Mouse (Mus musculus) heart, postnatal 10 days (tissue): ENCODE data around the gene Ccl6. TPM values are rescaled to one million over a fixed set of nuclear protein-coding genes. Genes with fewer than 3 reads are reported as not detected.
A peak's percentile ranks its signal among the peaks of the same experiment; 100 is the strongest.
"Not testable (repeated sequence)": the region's sequence is repeated elsewhere in the genome, so short reads cannot be mapped to it uniquely, and the experiment has no call there.

Experiments used
- DNase-seq, 2 experiments: peaks; one replicate each; pipeline ENCODE4 v3.0.0; 2021
- intact Hi-C: fragments of 180-260 bp; cut with DNase I; formaldehyde crosslinking; loops from one replicate; pipeline ENCODE4 v1.15.1; 2025
- total RNA-seq, 2 experiments: library from RNA; stranded (reverse); gene quantifications; 2 replicates each; pipeline ENCODE4 v1.2.3; 2021

The Ccl6 gene
- total RNA-seq, 2 experiments from 2014 or later: 3.0 to 4.5 TPM

GRCm38 (mm10) chr11:83563754-83564153 is 29.1 kb downstream of the Ccl6 start:
- intact Hi-C loops: no loop called here
- DNase-seq: peak; percentile 55 to 68

DNA sequence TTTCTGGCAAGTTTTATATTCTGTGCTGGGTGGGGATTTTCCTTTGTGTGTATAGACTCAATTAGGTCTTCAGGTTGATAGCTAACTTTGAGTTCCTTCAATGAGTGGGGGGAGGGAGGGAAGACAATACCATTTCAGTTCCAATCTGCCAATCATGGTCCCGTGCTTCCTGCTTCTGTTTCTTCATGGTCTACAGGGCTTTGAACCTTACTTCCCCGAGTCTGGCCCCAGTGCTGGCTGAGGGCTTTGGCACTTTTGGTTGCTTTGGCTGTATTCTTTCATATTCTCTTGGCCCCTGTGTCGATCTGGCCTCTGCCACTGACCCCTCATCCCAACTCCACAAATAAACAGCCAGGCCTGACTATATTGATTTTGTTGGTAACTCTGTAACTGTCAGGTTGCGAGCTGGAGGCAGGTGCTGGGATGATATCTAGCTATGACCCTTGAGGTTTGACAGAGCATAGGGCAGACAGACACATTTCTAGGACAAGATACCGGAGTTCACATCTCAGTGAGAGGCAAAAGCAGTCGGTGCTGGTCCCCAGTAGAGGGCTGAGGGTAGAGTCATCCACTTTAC is 30.5 kb downstream of the Ccl6 start:
- intact Hi-C loops: no loop called here

GRCm38 (mm10) chr11:83560405-83560804 is 32.5 kb downstream of the Ccl6 start:
- no peak for DNase-seq
- intact Hi-C loops: no loop called here

More for the DNA sequence above, 30.5 kb downstream of the Ccl6 start:
- no peak for DNase-seq

DNA sequence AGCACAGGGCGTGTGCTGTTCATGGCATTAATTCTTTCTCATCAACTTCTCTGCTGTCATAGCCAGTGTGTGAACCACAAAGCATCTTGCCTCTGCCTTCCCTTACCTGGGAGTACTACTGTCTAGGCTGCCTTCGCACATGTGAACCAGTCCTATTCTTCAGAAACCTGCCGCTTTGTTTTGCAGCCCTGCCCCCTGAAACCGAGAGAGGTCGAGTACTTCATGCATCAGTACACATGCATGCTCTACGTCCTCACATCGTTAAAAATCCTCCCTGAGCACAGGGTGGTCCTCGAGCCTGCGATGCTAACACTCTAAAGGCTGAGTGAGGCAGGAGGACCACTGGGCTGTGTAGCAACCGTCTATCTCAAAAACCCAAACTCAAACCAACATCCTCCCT is 35.8 kb downstream of the Ccl6 start:
- intact Hi-C loops: loop anchor here (2.0 kb wide), 1 partner anchor 76 kb away; no protein-coding TSS in a partner anchor

DNA sequence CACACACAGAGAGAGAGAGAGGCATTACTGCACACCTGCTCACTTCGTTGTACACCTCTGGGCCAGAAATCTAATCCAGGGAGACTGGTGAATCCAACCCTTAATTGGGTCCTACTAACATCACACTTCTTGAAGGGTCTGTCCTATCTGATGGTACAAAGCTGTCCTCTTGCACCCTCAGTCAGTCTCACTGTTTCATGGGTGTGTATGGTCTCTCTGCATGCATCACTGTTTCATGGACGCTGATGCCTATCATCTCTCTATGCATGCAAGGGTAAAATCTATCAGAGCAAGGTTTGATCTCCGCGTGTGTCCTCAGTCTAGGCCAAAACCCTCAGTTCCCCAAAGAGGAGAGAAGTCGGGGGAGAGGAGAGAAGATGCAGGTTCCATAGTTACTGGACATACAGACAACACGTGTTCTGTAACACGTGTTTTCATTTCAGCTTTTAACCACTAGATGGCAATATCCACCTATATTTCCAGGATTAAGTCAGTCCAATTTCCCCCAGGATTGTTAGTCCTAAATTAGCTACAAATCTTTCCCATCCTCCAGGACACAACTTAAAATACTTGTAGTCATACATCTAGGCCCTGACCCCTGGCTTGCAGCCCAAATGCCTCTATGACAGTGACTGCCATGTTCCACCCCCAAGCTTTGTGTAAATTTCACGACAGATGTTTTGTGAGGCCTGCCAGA is 36.7 kb downstream of the Ccl6 start:
- intact Hi-C loops: loop anchor here (1.0 to 2.0 kb wide), 2 partner anchors 77 to 183 kb away; no protein-coding TSS in a partner anchor
- peak; percentile 69 to 71 for DNase-seq

More for the DNA sequence above, 35.8 kb downstream of the Ccl6 start:
- DNase-seq: no peak

GRCm38 (mm10) chr11:83551668-83552067 is 41.2 kb downstream of the Ccl6 start:
- intact Hi-C loops: no loop called here
- DNase-seq: no peak

DNA sequence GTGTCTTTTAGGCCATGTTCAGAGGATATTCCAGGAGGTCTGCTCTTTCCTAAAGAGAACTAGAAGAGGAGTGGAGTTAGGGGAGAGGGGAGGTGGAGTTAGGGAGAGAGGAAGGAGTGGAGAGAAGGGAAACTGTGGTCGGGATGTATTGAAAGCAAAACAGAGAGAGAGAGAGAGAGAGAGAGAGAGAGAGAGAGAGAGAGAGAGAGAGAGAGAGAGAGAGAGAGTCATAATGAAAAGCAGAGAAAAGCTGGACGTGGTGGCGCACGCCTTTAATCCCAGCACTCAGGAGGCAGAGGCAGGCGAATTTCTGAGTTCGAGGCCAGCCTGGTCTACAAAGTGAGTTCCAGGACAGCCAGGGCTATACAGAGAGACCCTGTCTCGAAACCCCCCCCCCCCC is 41.9 kb downstream of the Ccl6 start:
- DNase-seq, intact Hi-C loops: not testable (repeated sequence)

DNA sequence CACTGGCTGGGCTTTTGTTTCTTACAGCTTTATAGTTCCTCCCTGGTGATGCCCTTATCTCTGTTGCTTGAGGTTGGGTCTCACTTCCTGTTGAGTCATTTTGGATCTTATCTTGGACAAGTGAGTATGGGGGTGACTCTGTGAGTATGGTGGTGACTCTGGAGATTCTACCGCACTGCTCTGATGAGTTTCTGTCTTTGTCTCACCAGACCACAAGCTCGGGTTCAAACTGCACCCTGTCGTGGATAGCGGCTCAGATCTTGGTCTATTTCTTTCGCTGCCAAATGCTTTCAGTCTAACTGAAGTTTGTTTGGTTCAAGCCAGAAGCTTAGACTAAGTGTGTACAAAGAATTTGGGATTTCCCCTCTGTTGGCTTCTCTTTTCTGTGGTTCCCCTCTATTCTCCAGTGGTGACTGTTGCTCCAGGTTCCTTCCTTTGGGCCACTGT is 42.7 kb downstream of the Ccl6 start:
- no peak for DNase-seq
- intact Hi-C loops: no loop called here

DNA sequence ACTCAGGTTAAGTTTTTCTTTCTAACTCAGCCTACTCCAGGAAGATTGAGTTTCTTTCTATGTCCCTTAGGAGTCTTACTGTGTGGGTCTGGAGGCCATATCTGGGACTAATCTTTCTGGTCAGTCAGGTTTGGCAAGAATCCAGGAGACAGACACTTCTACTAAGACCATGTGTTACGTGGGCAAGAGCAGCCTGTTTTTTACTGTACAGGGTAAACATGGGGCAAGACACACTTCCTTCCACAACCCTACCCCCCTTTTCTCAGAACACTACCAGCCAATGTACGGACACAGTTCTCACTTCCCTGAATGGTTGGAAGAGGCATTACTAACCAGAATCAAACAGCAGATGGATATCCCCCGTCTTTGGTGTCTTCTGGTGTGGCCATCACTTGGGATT is 48.7 kb downstream of the Ccl6 start:
- DNase-seq: no peak
- intact Hi-C loops: no loop called here

DNA sequence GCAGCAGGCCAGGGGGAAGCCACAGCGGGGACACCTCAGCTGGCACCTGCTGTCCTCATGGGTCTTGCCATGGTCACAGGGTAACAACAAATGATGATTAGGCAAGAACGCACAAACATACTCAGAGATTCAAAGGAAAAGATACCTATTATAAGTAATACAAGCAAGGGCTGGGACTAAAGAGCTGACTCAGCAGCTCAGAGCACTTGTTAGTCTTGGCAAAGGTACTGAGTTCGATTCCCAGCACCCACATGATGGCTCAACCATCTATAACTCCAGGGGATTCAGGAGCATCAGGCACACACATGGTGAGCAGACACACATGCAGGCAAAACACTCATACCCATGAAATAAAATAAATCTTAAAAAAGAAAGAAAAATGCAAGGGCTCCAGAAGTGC is 51.5 kb downstream of the Ccl6 start:
- intact Hi-C loops: no loop called here
- DNase-seq: no peak

GRCm38 (mm10) chr11:83540931-83541330 is 52.0 kb downstream of the Ccl6 start:
- intact Hi-C loops: no loop called here
- no peak for DNase-seq

DNA sequence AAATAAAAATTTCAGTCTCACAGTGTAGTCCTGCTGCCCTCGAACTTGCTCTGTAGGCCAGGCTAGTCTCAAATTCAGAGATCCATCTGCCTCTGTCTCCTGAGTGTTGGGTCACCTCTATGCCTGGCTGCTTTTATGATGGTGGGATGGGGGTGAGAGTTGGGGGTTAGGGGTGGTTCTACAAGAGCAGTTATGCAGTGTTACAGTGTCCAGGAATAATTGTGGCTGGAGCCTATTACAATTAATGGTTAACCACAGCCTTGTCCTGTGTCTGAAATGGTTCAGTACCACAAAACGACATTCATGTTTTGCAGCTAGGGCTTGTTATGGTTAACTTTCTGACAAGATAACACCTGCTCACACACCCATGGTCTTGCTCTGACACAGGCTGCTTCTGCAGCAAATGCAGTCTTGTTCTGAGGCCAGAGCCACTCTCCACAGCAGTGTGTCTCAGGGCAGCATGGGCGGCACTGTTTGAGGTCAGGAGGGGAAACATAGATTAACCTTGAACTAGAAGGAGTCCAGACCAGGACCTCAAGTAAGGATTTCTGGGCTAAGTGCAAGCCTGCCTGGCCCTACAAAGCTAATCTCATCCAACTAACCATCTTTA is 54.1 kb downstream of the Ccl6 start:
- intact Hi-C loops: no loop called here
- no peak for DNase-seq

Other genes starting within 250 kb of the Ccl6 start
- 10 to 100 TPM; 25.7 to 25.9 TPM for gene Rasl10b, start 183.9 kb downstream of the Ccl6 start, total RNA-seq
- not detected for gene Gas2l2, start 163.6 kb downstream of the Ccl6 start, total RNA-seq
- not detected for gene 1700020L24Rik, start 155.4 kb downstream of the Ccl6 start, total RNA-seq
- 1 to 10 TPM; 7.4 to 8.4 TPM for gene Mmp28, start 130.0 kb downstream of the Ccl6 start, total RNA-seq
- 10 to 100 TPM; 39.8 to 46.3 TPM for gene Taf15, start 120.0 kb downstream of the Ccl6 start, total RNA-seq
- not detected for gene Heatr9, start 70.9 kb downstream of the Ccl6 start, total RNA-seq
- not detected for gene Ccl5, start 62.6 kb downstream of the Ccl6 start, total RNA-seq
- gene Ccl9, start 14.5 kb downstream of the Ccl6 start, total RNA-seq: 1 to 10 TPM; 2.9 to 5.3 TPM
- not detected for gene Rpl9-ps1, start 52.5 kb upstream of the Ccl6 start, total RNA-seq
- under 1 TPM in 1 of 2 experiments, not detected in 1; 0.35 TPM for gene Ccl3, start 56.3 kb upstream of the Ccl6 start, total RNA-seq
- not detected for gene Ccl4, start 69.5 kb upstream of the Ccl6 start, total RNA-seq
- gene Wfdc17, start 110.9 kb upstream of the Ccl6 start, total RNA-seq: 1 to 10 TPM in 1 of 2 experiments, under 1 TPM in 1; 0.91 to 1.1 TPM
- under 1 TPM in 1 of 2 experiments, not detected in 1; 0.74 TPM for gene Wfdc18, start 115.9 kb upstream of the Ccl6 start, total RNA-seq
- not detected for gene Wfdc21, start 153.9 kb upstream of the Ccl6 start, total RNA-seq
- 1 to 10 TPM; 8.0 to 8.2 TPM for gene Heatr6, start 160.6 kb upstream of the Ccl6 start, total RNA-seq